Mouse (Mus musculus): ENCODE measurements around the gene Gucd1.

DNA sequence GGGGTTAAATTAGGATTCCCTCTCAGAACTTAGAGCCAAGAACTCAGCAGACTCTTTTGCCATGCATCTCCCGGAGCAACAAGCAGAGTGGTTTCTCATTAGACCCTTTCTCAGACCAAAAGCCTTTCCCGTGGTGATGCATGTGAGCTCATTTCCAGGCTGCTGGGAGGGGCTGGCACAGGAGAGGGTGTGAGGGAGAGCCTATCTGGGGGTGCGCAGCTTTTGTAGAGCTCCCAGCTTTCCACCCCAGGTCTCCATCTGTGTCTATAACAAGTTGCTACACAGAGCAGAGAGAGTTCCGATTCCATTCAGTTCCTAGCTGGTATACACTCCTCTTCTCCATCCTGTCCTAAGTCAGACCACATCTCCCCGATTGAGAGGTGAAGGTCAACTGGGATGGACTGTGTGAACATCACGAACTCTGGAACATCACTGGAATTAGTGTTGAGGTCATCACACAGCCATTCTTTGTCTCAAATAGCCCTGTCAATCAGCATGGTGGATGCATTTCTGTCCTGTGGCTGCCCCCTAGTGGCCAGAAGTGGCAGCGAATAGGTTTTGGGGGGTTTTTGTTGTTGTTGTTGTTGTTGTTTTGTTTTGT, 78.5 kb downstream of the Gucd1 start:
- TF ChIP-seq CTCF (IDR thresholded peaks at IDR 0.05; ENCODE audit: borderline replicate concordance, control insufficient read depth, extremely low read depth, insufficient read depth, low read length, poor library complexity) (no peak), POLR2A (IDR thresholded peaks at IDR 0.05; ENCODE audit: control insufficient read depth, extremely low read depth, insufficient read depth, low read length, poor library complexity) (no peak)
